Mouse (Mus musculus): ENCODE results near the gene Ccdc155. TPM values are rescaled to one million over a fixed set of nuclear protein-coding genes. Genes with fewer than 3 reads are reported as not detected.

The Ccdc155 gene
- polyA plus RNA-seq, 1 experiment: not detected

GRCm38 (mm10) chr7:45169495-45169894 lies 35.2 kb downstream of the Ccdc155 start:
- Histone ChIP-seq H3K4me3 (ENCODE audit: insufficient read depth, poor library complexity, severe bottlenecking) (no peak overlapping the region), H3K27me3 (ENCODE audit: control insufficient read depth, insufficient read depth, insufficient read length) (peaks cover 47% of the 10 kb centered on the region), H3ac (ENCODE audit: control insufficient read depth, insufficient read length, low read depth) (no peak overlapping the region), H3K79me3 (ENCODE audit: low read depth) (no peaks in the 10 kb centered on the region), H3K79me2 (ENCODE audit: control insufficient read depth, insufficient read depth) (no peaks in the 10 kb centered on the region), H3K36me3 (ENCODE audit: control insufficient read depth, insufficient read depth) (no peaks in the 10 kb centered on the region)
- TF ChIP-seq MYOD1 (IDR thresholded peaks at IDR 0.05; ENCODE audit: control insufficient read depth, insufficient read length, low read depth) (no peak), MYOG (IDR thresholded peaks at IDR 0.05; ENCODE audit: control insufficient read depth, extremely low read depth, insufficient read length) (no peak), USF1 (IDR thresholded peaks at IDR 0.05; ENCODE audit: low read depth) (no peak), FOSL1 (IDR thresholded peaks at IDR 0.05; ENCODE audit: insufficient read depth, low read length, poor library complexity, severe bottlenecking) (no peak), CTCF (IDR thresholded peaks at IDR 0.05; ENCODE audit: control insufficient read depth, insufficient read depth, insufficient read length) (no peak), MAX (IDR thresholded peaks at IDR 0.05) (no peak), CEBPB (IDR thresholded peaks at IDR 0.05; ENCODE audit: low read depth) (no peak)

- H3K79me3 ChIP-seq (ENCODE audit: low read depth): no peaks in the 10 kb centered on the region
- no peak overlapping the region for H3ac ChIP-seq (ENCODE audit: control insufficient read depth, insufficient read length, low read depth)
- no peaks in the 10 kb centered on the region for H3K36me3 ChIP-seq (ENCODE audit: control insufficient read depth, insufficient read depth)
- H3K4me3 ChIP-seq (ENCODE audit: insufficient read depth, poor library complexity, severe bottlenecking): no peak overlapping the region
- no peaks in the 10 kb centered on the region for H3K79me2 ChIP-seq (ENCODE audit: control insufficient read depth, insufficient read depth)
- TF ChIP-seq USF1 (IDR thresholded peaks at IDR 0.05; ENCODE audit: low read depth): no peak
- no peak for TF ChIP-seq CEBPB (IDR thresholded peaks at IDR 0.05; ENCODE audit: low read depth)
- TF ChIP-seq CTCF (IDR thresholded peaks at IDR 0.05; ENCODE audit: control insufficient read depth, insufficient read depth, insufficient read length): no peak
- TF ChIP-seq MYOG (IDR thresholded peaks at IDR 0.05; ENCODE audit: control insufficient read depth, extremely low read depth, insufficient read length): no peak
- TF ChIP-seq MAX (IDR thresholded peaks at IDR 0.05): no peak
- TF ChIP-seq FOSL1 (IDR thresholded peaks at IDR 0.05; ENCODE audit: insufficient read depth, low read length, poor library complexity, severe bottlenecking): no peak
- no peak for TF ChIP-seq MYOD1 (IDR thresholded peaks at IDR 0.05; ENCODE audit: control insufficient read depth, insufficient read length, low read depth)
- H3K27me3 ChIP-seq (ENCODE audit: control insufficient read depth, insufficient read depth, insufficient read length): peaks cover 53% of the 10 kb centered on the region
Measured at GRCm38 (mm10) chr7:45168656-45169055, 36.0 kb downstream of the Ccdc155 start.

- Histone ChIP-seq H3K79me2 (ENCODE audit: control insufficient read depth, insufficient read depth) (no peaks in the 10 kb centered on the region), H3K79me3 (ENCODE audit: low read depth) (no peaks in the 10 kb centered on the region), H3ac (ENCODE audit: control insufficient read depth, insufficient read length, low read depth) (no peak overlapping the region), H3K27me3 (ENCODE audit: control insufficient read depth, insufficient read depth, insufficient read length) (peaks cover 55% of the 10 kb centered on the region), H3K4me3 (ENCODE audit: insufficient read depth, poor library complexity, severe bottlenecking) (no peak overlapping the region), H3K36me3 (ENCODE audit: control insufficient read depth, insufficient read depth) (no peaks in the 10 kb centered on the region)
- TF ChIP-seq CTCF (IDR thresholded peaks at IDR 0.05; ENCODE audit: control insufficient read depth, insufficient read depth, insufficient read length) (no peak), MAX (IDR thresholded peaks at IDR 0.05) (no peak), CEBPB (IDR thresholded peaks at IDR 0.05; ENCODE audit: low read depth) (no peak), USF1 (IDR thresholded peaks at IDR 0.05; ENCODE audit: low read depth) (no peak)
Measured at GRCm38 (mm10) chr7:45167761-45168445, 36.8 kb downstream of the Ccdc155 start.

GRCm38 (mm10) chr7:45166950-45167401 lies 37.7 kb downstream of the Ccdc155 start:
- no peaks in the 10 kb centered on the region for H3K36me3 ChIP-seq (ENCODE audit: control insufficient read depth, insufficient read depth)
- no peak overlapping the region for H3ac ChIP-seq (ENCODE audit: control insufficient read depth, insufficient read length, low read depth)
- H3K4me3 ChIP-seq (ENCODE audit: insufficient read depth, poor library complexity, severe bottlenecking): no peak overlapping the region
- TF ChIP-seq MAX (IDR thresholded peaks at IDR 0.05) (no peak), CTCF (IDR thresholded peaks at IDR 0.05; ENCODE audit: control insufficient read depth, insufficient read depth, insufficient read length) (no peak), USF1 (IDR thresholded peaks at IDR 0.05; ENCODE audit: low read depth) (no peak), MYOD1 (IDR thresholded peaks at IDR 0.05; ENCODE audit: control insufficient read depth, insufficient read length, low read depth) (no peak), MYOG (IDR thresholded peaks at IDR 0.05; ENCODE audit: control insufficient read depth, extremely low read depth, insufficient read length) (no peak), CEBPB (IDR thresholded peaks at IDR 0.05; ENCODE audit: low read depth) (no peak), FOSL1 (IDR thresholded peaks at IDR 0.05; ENCODE audit: insufficient read depth, low read length, poor library complexity, severe bottlenecking) (no peak)
- H3K27me3 ChIP-seq (ENCODE audit: control insufficient read depth, insufficient read depth, insufficient read length): peaks cover 55% of the 10 kb centered on the region
- H3K79me2 ChIP-seq (ENCODE audit: control insufficient read depth, insufficient read depth): no peaks in the 10 kb centered on the region
- H3K79me3 ChIP-seq (ENCODE audit: low read depth): no peaks in the 10 kb centered on the region

GRCm38 (mm10) chr7:45165701-45166100 lies 39.0 kb downstream of the Ccdc155 start:
- Histone ChIP-seq H3K79me2 (ENCODE audit: control insufficient read depth, insufficient read depth) (no peaks in the 10 kb centered on the region), H3K27me3 (ENCODE audit: control insufficient read depth, insufficient read depth, insufficient read length) (peaks cover 55% of the 10 kb centered on the region), H3ac (ENCODE audit: control insufficient read depth, insufficient read length, low read depth) (no peak overlapping the region), H3K36me3 (ENCODE audit: control insufficient read depth, insufficient read depth) (no peaks in the 10 kb centered on the region), H3K79me3 (ENCODE audit: low read depth) (no peaks in the 10 kb centered on the region), H3K4me3 (ENCODE audit: insufficient read depth, poor library complexity, severe bottlenecking) (no peak overlapping the region)
- no peak for TF ChIP-seq FOSL1 (IDR thresholded peaks at IDR 0.05; ENCODE audit: insufficient read depth, low read length, poor library complexity, severe bottlenecking)
- TF ChIP-seq CEBPB (IDR thresholded peaks at IDR 0.05; ENCODE audit: low read depth): no peak
- no peak for TF ChIP-seq MYOD1 (IDR thresholded peaks at IDR 0.05; ENCODE audit: control insufficient read depth, insufficient read length, low read depth)
- TF ChIP-seq CTCF (IDR thresholded peaks at IDR 0.05; ENCODE audit: control insufficient read depth, insufficient read depth, insufficient read length): no peak
- TF ChIP-seq MYOG (IDR thresholded peaks at IDR 0.05; ENCODE audit: control insufficient read depth, extremely low read depth, insufficient read length): no peak
- TF ChIP-seq MAX (IDR thresholded peaks at IDR 0.05): no peak
- no peak for TF ChIP-seq USF1 (IDR thresholded peaks at IDR 0.05; ENCODE audit: low read depth)

All from C2C12 (cell line).